Mouse (Mus musculus) G1E (cell line): ENCODE results near the gene Rara.

ENCODE experiments used
- CTCF ChIP-seq: IDR thresholded peaks from 2 replicates; pipeline ENCODE4 v1.5.1; 2012; ENCODE audit warnings: low read depth, low read length, inconsistent platforms, mixed read lengths
- GATA2 ChIP-seq: IDR thresholded peaks from 2 replicates; pipeline ENCODE4 v1.6.1; 2012; ENCODE audit warnings: low read depth, low read length, inconsistent platforms, borderline replicate concordance

DNA sequence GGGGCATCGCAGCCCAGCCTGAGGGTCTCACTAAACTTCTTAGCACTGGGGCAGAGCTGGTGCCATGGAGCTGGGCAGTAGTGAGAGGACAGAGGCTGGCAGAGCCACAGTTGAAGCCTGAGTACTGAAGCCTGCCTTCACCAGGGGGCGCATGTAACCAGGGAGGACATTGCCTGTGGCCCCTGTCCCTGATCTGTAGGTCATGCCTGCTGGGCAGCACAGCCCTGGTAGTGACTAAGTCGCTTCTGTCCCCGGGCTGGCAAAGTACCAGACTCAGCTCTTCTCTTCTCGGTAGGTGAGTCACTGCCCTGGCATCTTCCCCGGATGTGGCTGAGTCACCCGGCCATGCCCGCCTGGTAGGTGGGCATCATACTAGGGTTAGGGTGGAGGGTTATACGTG is 5.5 kb downstream of the Rara start:
- no peak for TF ChIP-seq CTCF
- TF ChIP-seq GATA2, result no peak
